Mouse (Mus musculus) forebrain, embryonic 12.5 days (tissue): ENCODE measurements around the gene 1700015G11Rik. TPM values are rescaled to one million over a fixed set of nuclear protein-coding genes. Genes with fewer than 3 reads are reported as not detected.

Source experiments
- ATAC-seq: fragments of 200-750 bp; cut with Nextera tagmentation; 2 replicates; pipeline ENCODE4 v1.8.0; 2017; ENCODE audit warnings: moderate TSS enrichment; ENCODE audit not compliant: low FRiP score
- H3K27ac ChIP-seq: fragments of 300-500 bp; sonication (generic); 2 replicates; pipeline ENCODE4 v1.5.1; 2016; ENCODE audit warnings: mild to moderate bottlenecking
- H3K27me3 ChIP-seq: fragments of 300-500 bp; sonication (generic); 2 replicates; pipeline ENCODE4 v1.6.1; 2016; ENCODE audit warnings: mild to moderate bottlenecking
- H3K36me3 ChIP-seq: fragments of 300-500 bp; sonication (generic); replicated peaks from 2 replicates; pipeline ENCODE4 v1.6.1; 2016; ENCODE audit warnings: mild to moderate bottlenecking
- H3K4me1 ChIP-seq: fragments of 300-500 bp; sonication (generic); 2 replicates; pipeline ENCODE4 v1.6.1; 2016
- H3K4me2 ChIP-seq: fragments of 300-500 bp; sonication (generic); 2 replicates; pipeline ENCODE4 v1.6.1; 2016; ENCODE audit warnings: mild to moderate bottlenecking, moderate library complexity
- H3K4me3 ChIP-seq: fragments of 300-500 bp; sonication (generic); replicated peaks from 2 replicates; pipeline ENCODE4 v1.5.1; 2016; ENCODE audit warnings: mild to moderate bottlenecking
- H3K9ac ChIP-seq: fragments of 300-500 bp; sonication (generic); 2 replicates; pipeline ENCODE4 v1.6.1; 2016; ENCODE audit warnings: mild to moderate bottlenecking
- H3K9me3 ChIP-seq: fragments of 300-500 bp; sonication (generic); 2 replicates; pipeline ENCODE4 v1.6.1; 2016
- WGBS: fragments of 180-500 bp; shearing (Covaris S2); methylation state at CpG from one replicate; pipeline ENCODE4 v1.1.7; 2016; 5-methylcytosine and 5-hydroxymethylcytosine counted together
- polyA plus RNA-seq: library from polyadenylated mRNA; unstranded; fragments of >200 nt; fragmentation: Nextera tagmentation; extraction: Ambion mirVana; gene quantifications from 2 replicates; pipeline ENCODE4 v1.2.1, GENCODE M21; 2016

1700015G11Rik gene
- not detected in 2 replicates for polyA plus RNA-seq

GRCm38 (mm10) chr7:52015628-52016027 is at the start of gene 1700015G11Rik:
Gene 1700015G11Rik, minus strand, starts transcription at chr7:52015728.
- Histone ChIP-seq H3K4me2 (no peak within 1 kb of the TSS), H3K4me3 (no peak within 1 kb of the TSS), H3K27me3 (no peaks in the 10 kb centered on the region), H3K36me3 (no peaks in the 10 kb centered on the region), H3K9ac (no peak within 1 kb of the TSS), H3K4me1 (no peaks in the 10 kb centered on the region), H3K9me3 (no peaks in the 10 kb centered on the region), H3K27ac (no peak within 1 kb of the TSS)
- 85% methylated on average over 3 of the region's 3 CpGs for WGBS
- ATAC-seq: no peak

- Histone ChIP-seq H3K4me1 (no peaks in the 10 kb centered on the region), H3K9ac (no peak overlapping the region), H3K4me3 (no peak overlapping the region), H3K27me3 (no peaks in the 10 kb centered on the region), H3K9me3 (no peaks in the 10 kb centered on the region), H3K4me2 (no peak overlapping the region), H3K36me3 (no peaks in the 10 kb centered on the region), H3K27ac (no peak overlapping the region)
- ATAC-seq: peak; percentile 66
- 85% methylated on average over 2 of the region's 2 CpGs for WGBS
These were observed 41.4 kb upstream of the 1700015G11Rik start for GRCm38 (mm10) chr7:52056954-52057353.

- H3K4me2 ChIP-seq: no peak overlapping the region
- no peak overlapping the region for H3K4me3 ChIP-seq
- 60% methylated on average over 4 of the region's 4 CpGs for WGBS
- H3K36me3 ChIP-seq: no peaks in the 10 kb centered on the region
- no peaks in the 10 kb centered on the region for H3K9me3 ChIP-seq
- H3K27ac ChIP-seq: peak overlapping the region; percentile 59; the same call in 1 of the 2 replicates
- peak; percentile 86 for ATAC-seq
- H3K4me1 ChIP-seq: no peaks in the 10 kb centered on the region
- H3K9ac ChIP-seq: no peak overlapping the region
- H3K27me3 ChIP-seq: no peaks in the 10 kb centered on the region
These were observed 40.7 kb upstream of the 1700015G11Rik start for GRCm38 (mm10) chr7:52056274-52056673.

- no peak overlapping the region for H3K27ac ChIP-seq
- 69% methylated on average over 2 of the region's 2 CpGs for WGBS
- no peak; the same call in 1 of the 2 replicates for ATAC-seq
These were observed 40.3 kb upstream of the 1700015G11Rik start for GRCm38 (mm10) chr7:52055831-52056230.

GRCm38 (mm10) chr7:52037600-52038582 is 22.4 kb upstream of the 1700015G11Rik start:
- no peaks in the 10 kb centered on the region for H3K36me3 ChIP-seq
- H3K4me1 ChIP-seq: no peaks in the 10 kb centered on the region
- H3K9ac ChIP-seq: no peak overlapping the region
- no peak overlapping the region for H3K27ac ChIP-seq
- peak; percentile 78 for ATAC-seq
- H3K4me3 ChIP-seq: no peak overlapping the region
- no peaks in the 10 kb centered on the region for H3K27me3 ChIP-seq
- no peaks in the 10 kb centered on the region for H3K9me3 ChIP-seq
- no peak overlapping the region for H3K4me2 ChIP-seq
- 51% methylated on average over 8 of the region's 8 CpGs for WGBS

More at GRCm38 (mm10) chr7:52055831-52056230, 40.3 kb upstream of the 1700015G11Rik start:
- Histone ChIP-seq H3K4me1 (no peaks in the 10 kb centered on the region), H3K9me3 (no peaks in the 10 kb centered on the region), H3K4me2 (no peak overlapping the region), H3K36me3 (no peaks in the 10 kb centered on the region), H3K9ac (no peak overlapping the region), H3K4me3 (no peak overlapping the region), H3K27me3 (no peaks in the 10 kb centered on the region)

- no peak for ATAC-seq
- 91% methylated on average over 5 of the region's 5 CpGs for WGBS
- no peaks in the 10 kb centered on the region for H3K9me3 ChIP-seq
- no peaks in the 10 kb centered on the region for H3K27me3 ChIP-seq
- no peak overlapping the region for H3K4me3 ChIP-seq
- H3K27ac ChIP-seq: no peak overlapping the region
- H3K4me2 ChIP-seq: no peak overlapping the region
- H3K9ac ChIP-seq: no peak overlapping the region
- H3K36me3 ChIP-seq: no peaks in the 10 kb centered on the region
- no peaks in the 10 kb centered on the region for H3K4me1 ChIP-seq
These were observed 8.6 kb upstream of the 1700015G11Rik start for GRCm38 (mm10) chr7:52024050-52024626.

GRCm38 (mm10) chr7:52022039-52022438 is 6.5 kb upstream of the 1700015G11Rik start:
- WGBS: 86% methylated on average over 4 of the region's 4 CpGs
- Histone ChIP-seq H3K27me3 (no peaks in the 10 kb centered on the region), H3K9me3 (no peaks in the 10 kb centered on the region), H3K4me2 (no peak overlapping the region), H3K36me3 (no peaks in the 10 kb centered on the region), H3K9ac (no peak overlapping the region), H3K4me1 (no peaks in the 10 kb centered on the region), H3K4me3 (no peak overlapping the region), H3K27ac (no peak overlapping the region)
- ATAC-seq: no peak

- H3K27me3 ChIP-seq: no peaks in the 10 kb centered on the region
- 81% methylated on average over 1 of the region's 1 CpGs for WGBS
- no peaks in the 10 kb centered on the region for H3K9me3 ChIP-seq
- no peak overlapping the region for H3K4me3 ChIP-seq
- no peak overlapping the region for H3K4me2 ChIP-seq
- H3K27ac ChIP-seq: no peak overlapping the region
- no peak overlapping the region for H3K9ac ChIP-seq
- H3K36me3 ChIP-seq: no peaks in the 10 kb centered on the region
- no peak for ATAC-seq
- H3K4me1 ChIP-seq: no peaks in the 10 kb centered on the region
These were observed 348 bp downstream of the 1700015G11Rik start for GRCm38 (mm10) chr7:52015180-52015579.

- no peaks in the 10 kb centered on the region for H3K4me1 ChIP-seq
- no peaks in the 10 kb centered on the region for H3K9me3 ChIP-seq
- no peak overlapping the region for H3K27ac ChIP-seq
- H3K36me3 ChIP-seq: no peaks in the 10 kb centered on the region
- no peak overlapping the region for H3K4me2 ChIP-seq
- no peak for ATAC-seq
- no peaks in the 10 kb centered on the region for H3K27me3 ChIP-seq
- H3K9ac ChIP-seq: no peak overlapping the region
- 84% methylated on average over 7 of the region's 7 CpGs for WGBS
- H3K4me3 ChIP-seq: no peak overlapping the region
These were observed 2.1 kb downstream of the 1700015G11Rik start for GRCm38 (mm10) chr7:52013457-52013856.

- Histone ChIP-seq H3K4me1 (no peaks in the 10 kb centered on the region), H3K36me3 (no peaks in the 10 kb centered on the region), H3K9ac (no peak overlapping the region), H3K4me3 (no peak overlapping the region), H3K27ac (no peak overlapping the region), H3K27me3 (peaks cover 3% of the 10 kb centered on the region; the same call in 1 of the 2 replicates), H3K9me3 (no peaks in the 10 kb centered on the region), H3K4me2 (no peak overlapping the region)
- no peak for ATAC-seq
- WGBS: 87% methylated on average over 2 of the region's 2 CpGs
These were observed 8.4 kb downstream of the 1700015G11Rik start for GRCm38 (mm10) chr7:52007138-52007537.

- H3K27ac ChIP-seq: 0 out of 2 replicates have a peak overlapping the region, but pooled peaks have one; percentile 9
- ATAC-seq: no peak
- whole genome bisulfite sequencing: 2% methylated on average over 9 of the region's 9 CpGs
- peak overlapping the region; percentile 64 for H3K4me3 ChIP-seq
- H3K9me3 ChIP-seq: no peaks in the 10 kb centered on the region
- H3K27me3 ChIP-seq: peaks cover 3% of the 10 kb centered on the region; the same call in 1 of the 2 replicates
- peak overlapping the region; percentile 63 for H3K4me2 ChIP-seq
- H3K36me3 ChIP-seq: no peaks in the 10 kb centered on the region
- peak overlapping the region; percentile 33; the same call in 1 of the 2 replicates for H3K9ac ChIP-seq
- H3K4me1 ChIP-seq: no peaks in the 10 kb centered on the region
These were observed 9.3 kb downstream of the 1700015G11Rik start for GRCm38 (mm10) chr7:52006296-52006630.

- under 1% methylated on average over 40 of the region's 47 CpGs for WGBS
- ATAC-seq: peak; percentile 96
- Histone ChIP-seq H3K4me2 (peak within 1 kb of the TSS; percentile 63), H3K27ac (peak within 1 kb of the TSS; percentile 77), H3K9ac (peak within 1 kb of the TSS; percentile 59), H3K36me3 (no peaks in the 10 kb centered on the region), H3K4me1 (no peaks in the 10 kb centered on the region), H3K4me3 (peak within 1 kb of the TSS; percentile 64), H3K9me3 (no peaks in the 10 kb centered on the region), H3K27me3 (peaks cover 3% of the 10 kb centered on the region; the same call in 1 of the 2 replicates)
These were observed 9.8 kb downstream of the 1700015G11Rik start, which contains the start of gene Svip for GRCm38 (mm10) chr7:52005511-52006295. Gene Svip, minus strand, starts transcription at chr7:52006018.
